Mouse (Mus musculus): Measurements from ENCODE around the gene Opcml.
A peak's percentile ranks its signal among the peaks of the same experiment; 100 is the strongest.

Gene Opcml

DNA sequence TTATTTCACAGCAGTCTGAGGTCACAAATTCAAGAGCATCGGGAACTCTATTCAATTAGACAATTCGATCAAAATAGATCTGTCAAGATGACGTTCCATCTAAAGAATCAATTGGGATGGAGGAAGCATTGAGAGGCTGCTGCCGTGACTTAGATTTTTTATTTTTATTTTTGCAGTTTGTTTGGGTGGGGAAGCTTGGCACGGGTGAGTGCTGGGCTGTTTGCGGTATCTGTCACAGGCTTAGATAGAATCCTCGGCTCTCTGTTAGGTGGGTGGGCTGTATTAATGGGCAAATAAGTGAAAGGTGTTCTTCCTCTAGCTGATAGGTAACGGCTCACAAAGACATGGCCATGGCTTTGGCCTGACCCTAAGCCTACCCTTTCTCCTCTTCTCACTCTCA, 654.4 kb downstream of the Opcml start:
- DNase-seq = peak; percentile 22 to 35

- no peak for DNase-seq
These were observed 655.3 kb downstream of the Opcml start for GRCm38 (mm10) chr9:28445863-28446262.

GRCm38 (mm10) chr9:28446278-28447064, 655.9 kb downstream of the Opcml start:
- DNase-seq = peak; percentile 34 to 39

GRCm38 (mm10) chr9:28452509-28452908, 661.9 kb downstream of the Opcml start:
- DNase-seq = no peak

GRCm38 (mm10) chr9:28453062-28453461, 662.5 kb downstream of the Opcml start:
- no peak for DNase-seq

DNA sequence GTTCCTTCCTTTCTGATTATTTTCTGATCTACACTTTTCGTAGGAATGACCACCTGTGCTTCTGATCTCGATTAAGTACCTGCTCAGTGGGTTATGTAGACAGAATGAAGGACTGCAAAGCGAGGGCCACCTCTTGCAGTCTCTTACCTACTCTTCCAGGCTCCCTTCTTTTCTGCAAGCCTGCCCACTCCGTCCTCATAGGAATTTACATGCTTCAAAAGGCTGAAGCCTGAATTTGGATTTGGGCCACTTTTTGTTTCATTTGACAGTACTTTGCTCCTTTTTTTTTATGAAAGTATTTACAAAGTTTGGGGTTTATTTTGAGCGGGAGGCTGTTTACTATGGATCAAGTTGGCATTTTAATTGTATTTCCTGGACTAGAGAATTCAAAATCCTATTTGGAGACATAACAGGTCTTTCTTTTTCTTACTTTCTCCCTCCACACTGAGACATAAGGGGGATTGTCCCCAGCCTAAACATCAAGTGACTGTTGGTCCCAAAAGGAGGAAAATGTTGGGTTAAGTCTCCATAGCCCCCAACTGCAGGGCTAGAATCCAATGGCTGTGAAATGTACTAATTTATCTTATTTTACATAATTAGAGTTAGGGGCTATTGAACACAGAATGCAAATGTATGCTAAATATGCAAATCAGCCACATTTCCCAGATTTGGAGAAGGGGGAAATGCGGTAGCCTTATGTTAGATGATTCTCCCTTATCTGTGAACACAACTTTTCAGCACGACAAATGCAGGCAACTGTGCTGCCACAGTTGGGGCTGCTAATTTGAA, 667.6 kb downstream of the Opcml start:
- no peak for DNase-seq

DNA sequence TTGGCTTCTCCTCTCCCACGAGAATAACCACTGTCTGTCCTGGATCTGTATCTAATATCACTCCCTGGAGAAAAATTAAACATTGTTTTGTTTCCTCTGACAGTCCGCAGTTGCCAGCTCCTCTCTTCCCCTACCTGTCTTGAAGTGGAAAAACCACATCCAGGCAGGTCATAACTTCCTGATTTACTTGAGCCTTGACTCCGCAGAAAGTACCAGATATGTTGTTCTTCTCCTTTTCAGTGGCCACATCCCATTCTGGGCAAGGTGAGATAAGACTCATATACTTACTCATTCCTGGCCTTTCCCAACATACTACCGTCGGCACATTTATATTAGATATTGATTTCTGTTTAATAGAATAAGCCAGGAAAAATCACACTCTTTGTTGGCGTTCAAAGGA, 673.0 kb downstream of the Opcml start:
- DNase-seq = no peak

DNA sequence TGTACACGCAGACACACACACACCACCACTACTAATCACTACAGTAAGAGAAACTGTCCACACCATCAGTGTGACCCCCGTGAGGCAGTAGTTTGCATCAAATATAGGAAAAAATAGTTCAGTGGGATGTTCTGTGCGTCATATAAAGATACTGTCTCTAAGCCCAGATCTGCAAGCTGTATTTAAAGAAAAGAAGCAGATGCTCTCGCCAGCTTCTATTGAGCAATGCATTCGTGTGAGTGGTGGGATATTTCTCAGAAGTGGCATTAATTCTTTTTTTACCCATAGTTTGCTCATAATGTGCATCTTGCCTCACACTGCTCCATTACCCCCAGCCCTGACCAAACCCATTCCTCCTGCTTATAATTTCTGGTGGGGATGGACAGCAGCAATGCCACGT, 678.8 kb downstream of the Opcml start:
- no peak for DNase-seq

- no peak for DNase-seq
These were observed 680.9 kb downstream of the Opcml start for GRCm38 (mm10) chr9:28471501-28471900.

GRCm38 (mm10) chr9:28474586-28474985, 684.0 kb downstream of the Opcml start:
- DNase-seq = no peak

GRCm38 (mm10) chr9:28481261-28481660, 690.7 kb downstream of the Opcml start:
- DNase-seq = no peak

GRCm38 (mm10) chr9:28488499-28488898, 697.9 kb downstream of the Opcml start:
- DNase-seq = no peak

GRCm38 (mm10) chr9:28489828-28490227, 699.3 kb downstream of the Opcml start:
- DNase-seq = peak; percentile 48 to 55

GRCm38 (mm10) chr9:28490410-28490809, 699.8 kb downstream of the Opcml start:
- peak; percentile 58 to 73 for DNase-seq

DNA sequence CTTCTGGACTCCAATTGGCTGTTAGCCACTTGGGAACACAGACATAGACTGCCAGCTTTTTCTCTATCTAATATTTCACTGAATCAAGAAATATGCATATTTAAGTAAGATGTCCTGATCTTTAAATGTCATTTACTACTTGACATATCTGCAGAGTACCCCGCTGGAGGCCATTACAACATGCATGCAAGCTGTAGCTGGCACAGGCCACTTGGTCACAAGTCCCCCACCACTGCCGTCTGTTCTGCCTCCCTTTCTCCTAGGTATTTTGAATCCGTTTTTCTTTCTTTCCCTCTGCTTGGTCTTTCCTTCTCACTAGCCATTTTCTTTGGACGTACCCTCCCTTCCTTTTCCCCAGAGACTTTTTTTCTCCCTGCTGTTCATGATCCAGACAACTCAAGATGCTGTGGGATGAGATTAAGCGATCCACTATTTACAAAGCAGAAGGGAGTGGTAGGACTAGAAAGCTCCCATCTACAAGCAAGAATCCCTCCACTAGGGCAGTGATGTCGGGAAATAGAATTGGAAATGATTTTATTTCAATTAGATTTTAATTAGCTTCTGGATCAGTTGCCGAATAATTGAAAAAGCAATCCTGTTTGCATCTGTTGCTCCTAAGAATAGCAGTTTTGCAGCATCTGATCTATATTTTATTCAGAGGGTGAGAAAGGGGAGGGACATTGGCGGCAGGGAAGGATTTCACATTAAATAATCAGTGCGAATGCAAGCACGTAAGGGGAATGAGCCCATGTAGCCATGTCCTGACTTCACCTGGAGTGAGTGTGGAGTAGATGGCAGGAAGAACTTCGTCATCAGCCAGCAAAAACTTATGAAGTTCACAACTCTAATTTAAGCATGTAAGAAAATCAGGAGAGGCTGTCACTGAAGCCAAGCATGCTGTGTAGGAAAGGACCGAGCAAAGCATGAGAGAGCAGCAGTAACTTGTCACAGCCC, 709.5 kb downstream of the Opcml start:
- DNase-seq = no peak

DNA sequence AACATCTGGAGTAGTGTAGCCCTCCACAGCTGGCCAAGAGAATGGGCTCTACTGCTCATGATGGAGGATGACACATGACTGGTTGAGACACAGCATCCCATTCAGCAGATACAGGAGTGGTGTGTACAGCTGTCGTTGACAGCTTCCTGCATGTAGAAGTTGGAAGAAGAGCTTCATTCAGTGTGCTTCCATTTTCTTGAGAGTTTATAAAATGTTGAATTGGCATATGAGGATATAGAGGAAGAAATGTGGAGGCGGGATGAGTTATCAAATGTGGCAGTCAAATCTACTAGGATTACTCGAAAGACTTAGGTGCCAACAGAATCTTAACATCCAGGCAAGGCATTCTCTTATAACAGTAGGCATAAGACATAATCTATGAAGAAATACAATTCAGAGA, 723.3 kb downstream of the Opcml start:
- no peak for DNase-seq

GRCm38 (mm10) chr9:28533191-28533590, 742.6 kb downstream of the Opcml start:
- no peak for DNase-seq

- no peak for DNase-seq
These were observed 744.4 kb downstream of the Opcml start for GRCm38 (mm10) chr9:28535006-28535405.

DNA sequence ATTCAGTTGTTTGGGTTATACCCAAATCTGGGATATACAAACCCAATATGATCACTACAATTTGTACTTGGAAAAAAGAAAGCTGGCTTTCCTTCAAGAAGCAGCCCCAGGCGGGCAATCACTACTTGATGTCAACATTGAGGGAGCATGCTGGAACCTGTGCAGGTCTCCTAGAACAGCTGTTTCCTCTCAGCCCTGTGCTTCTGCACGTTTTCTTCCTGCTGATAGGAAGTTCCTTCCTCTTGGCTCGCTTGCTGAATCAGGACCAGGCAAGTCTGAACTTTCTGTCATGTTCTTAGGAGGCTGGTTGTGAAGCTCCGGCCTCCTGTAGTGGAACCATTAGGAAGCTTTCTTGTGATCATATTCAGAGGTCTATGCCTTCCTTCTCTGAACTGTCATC, 746.1 kb downstream of the Opcml start:
- DNase-seq = no peak

GRCm38 (mm10) chr9:28548189-28548588, 757.6 kb downstream of the Opcml start:
- no peak for DNase-seq

GRCm38 (mm10) chr9:28552387-28553182, 762.0 kb downstream of the Opcml start:
- no peak for DNase-seq

- no peak for DNase-seq
These were observed 768.1 kb downstream of the Opcml start for GRCm38 (mm10) chr9:28558628-28559027.

All from cerebellum, postnatal 25 days (tissue).